Mouse (Mus musculus): Measurements from ENCODE around the gene Tox2.

The Tox2 gene

GRCm38 (mm10) chr2:163231781-163232534, 29.0 kb downstream of the Tox2 start:
- TF ChIP-seq GATA4 (IDR thresholded peaks at IDR 0.05; ENCODE audit: insufficient replicate concordance, low read length) = no peak

GRCm38 (mm10) chr2:163233666-163234065, 30.7 kb downstream of the Tox2 start:
- no peak for TF ChIP-seq GATA4 (IDR thresholded peaks at IDR 0.05; ENCODE audit: insufficient replicate concordance, low read length)

- TF ChIP-seq GATA4 (IDR thresholded peaks at IDR 0.05; ENCODE audit: insufficient replicate concordance, low read length) = no peak
Observed at GRCm38 (mm10) chr2:163236057-163236456, 33.1 kb downstream of the Tox2 start.

DNA sequence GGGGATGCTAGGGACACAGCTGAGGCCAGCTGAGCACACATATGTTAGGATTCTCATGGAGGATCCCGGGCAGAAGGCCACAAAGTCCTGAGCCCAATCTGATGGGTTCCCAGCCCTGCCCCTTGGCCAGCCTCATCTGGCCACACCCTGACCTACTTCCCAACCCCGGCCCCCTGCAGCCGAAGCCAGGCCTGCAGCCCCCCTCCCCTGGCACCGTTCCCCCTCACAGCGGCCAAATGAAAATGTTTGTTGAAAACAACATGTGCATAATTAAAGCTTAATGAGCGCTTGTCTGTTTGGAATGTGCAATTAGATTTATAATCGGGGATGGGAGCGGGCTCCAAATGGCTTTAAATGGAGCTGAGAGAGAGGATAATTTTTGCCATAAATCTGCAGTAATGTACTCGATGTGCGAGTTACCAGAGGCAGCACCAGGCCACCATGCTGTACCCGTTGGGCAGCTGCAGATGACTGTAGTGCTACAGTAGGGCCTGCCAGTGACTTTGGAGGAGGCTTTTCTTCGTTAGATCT, 35.1 kb downstream of the Tox2 start:
- no peak for TF ChIP-seq GATA4 (IDR thresholded peaks at IDR 0.05; ENCODE audit: insufficient replicate concordance, low read length)

GRCm38 (mm10) chr2:163239945-163240344, 37.0 kb downstream of the Tox2 start:
- TF ChIP-seq GATA4 (IDR thresholded peaks at IDR 0.05; ENCODE audit: insufficient replicate concordance, low read length) = no peak

DNA sequence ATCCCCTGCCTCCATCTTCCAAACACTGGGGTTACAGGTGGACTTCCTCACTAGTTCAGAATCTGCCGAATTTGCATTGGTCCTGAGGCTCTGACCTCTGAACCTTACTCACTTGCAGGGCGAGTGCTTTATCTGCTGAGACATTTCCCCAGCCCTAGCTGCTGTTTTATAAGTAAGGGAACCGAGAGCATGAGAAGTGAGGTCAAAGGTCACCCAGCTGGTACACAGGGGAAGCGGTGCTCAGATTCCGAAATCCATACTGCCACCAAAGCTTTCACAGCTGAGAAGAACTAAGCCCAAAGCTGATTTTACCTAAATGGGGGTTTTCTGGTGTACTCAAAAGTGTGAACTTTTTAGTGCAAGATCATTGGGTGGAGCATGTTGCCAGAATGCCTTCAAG, 38.9 kb downstream of the Tox2 start:
- TF ChIP-seq GATA4 (IDR thresholded peaks at IDR 0.05; ENCODE audit: insufficient replicate concordance, low read length) = no peak

- TF ChIP-seq GATA4 (IDR thresholded peaks at IDR 0.05; ENCODE audit: insufficient replicate concordance, low read length) = no peak
Observed at GRCm38 (mm10) chr2:163243917-163244852, 41.3 kb downstream of the Tox2 start.

- no peak for TF ChIP-seq GATA4 (IDR thresholded peaks at IDR 0.05; ENCODE audit: insufficient replicate concordance, low read length)
Observed at GRCm38 (mm10) chr2:163248912-163249311, 46.0 kb downstream of the Tox2 start.

DNA sequence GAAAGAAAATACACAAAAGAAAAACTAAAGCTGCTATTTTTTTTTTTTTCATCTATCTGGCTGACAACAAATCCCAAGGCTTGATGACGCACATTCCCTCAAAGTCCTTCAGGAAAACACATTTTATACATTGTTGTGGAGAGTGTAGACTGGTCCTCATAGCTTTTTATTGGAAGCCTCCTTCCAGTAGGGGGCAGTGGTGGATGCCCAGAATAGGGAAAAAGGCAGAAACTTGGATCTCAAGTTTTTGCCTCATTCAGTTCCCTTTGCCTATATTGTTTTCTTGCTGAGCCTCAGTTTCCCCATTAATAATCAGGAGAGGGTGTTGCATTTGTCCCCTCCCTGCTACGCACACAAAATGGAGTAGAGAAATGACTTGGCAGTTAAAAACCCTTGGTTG, 49.7 kb downstream of the Tox2 start:
- no peak for TF ChIP-seq GATA4 (IDR thresholded peaks at IDR 0.05; ENCODE audit: insufficient replicate concordance, low read length)

DNA sequence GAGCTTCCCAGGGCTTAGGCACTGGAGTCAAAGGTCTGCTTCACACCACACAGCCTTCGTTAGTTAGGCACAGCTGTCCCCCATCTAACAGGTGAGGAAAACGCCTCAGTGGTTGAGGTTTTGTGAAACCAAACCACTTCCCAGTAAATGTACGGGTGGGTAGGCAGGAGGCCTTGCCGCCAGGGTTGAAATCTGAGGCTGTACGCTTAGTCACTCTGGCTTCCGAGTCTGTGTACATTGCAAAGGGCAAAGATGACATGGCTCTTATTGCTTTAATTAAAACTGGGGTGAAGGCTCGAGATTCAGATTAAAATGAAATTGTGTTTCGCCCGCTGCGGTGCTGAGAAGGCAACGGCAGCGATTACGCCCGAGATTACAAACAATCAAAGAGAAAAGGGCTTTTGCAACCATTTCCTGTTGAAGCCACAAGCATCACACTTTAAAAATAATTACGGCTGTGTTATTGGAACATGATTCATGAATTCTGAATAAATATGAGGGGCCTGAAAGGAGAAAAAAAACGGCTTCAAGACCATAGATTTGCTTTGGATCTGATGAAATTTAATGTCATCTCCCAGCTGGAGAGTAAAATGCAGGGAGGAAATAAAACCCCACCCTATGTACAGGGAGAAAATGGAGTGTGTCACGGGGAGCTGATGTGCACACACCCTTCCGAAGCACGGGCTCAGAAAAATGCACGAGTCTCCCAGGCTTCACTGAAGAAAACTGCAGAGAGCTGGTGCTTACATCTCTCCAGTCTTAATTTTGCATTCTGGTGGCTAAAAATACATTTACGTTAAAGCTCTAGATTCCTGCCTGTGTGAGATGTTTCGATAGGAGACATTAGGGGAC, 50.5 kb downstream of the Tox2 start:
- TF ChIP-seq GATA4 (IDR thresholded peaks at IDR 0.05; ENCODE audit: insufficient replicate concordance, low read length) = no peak

DNA sequence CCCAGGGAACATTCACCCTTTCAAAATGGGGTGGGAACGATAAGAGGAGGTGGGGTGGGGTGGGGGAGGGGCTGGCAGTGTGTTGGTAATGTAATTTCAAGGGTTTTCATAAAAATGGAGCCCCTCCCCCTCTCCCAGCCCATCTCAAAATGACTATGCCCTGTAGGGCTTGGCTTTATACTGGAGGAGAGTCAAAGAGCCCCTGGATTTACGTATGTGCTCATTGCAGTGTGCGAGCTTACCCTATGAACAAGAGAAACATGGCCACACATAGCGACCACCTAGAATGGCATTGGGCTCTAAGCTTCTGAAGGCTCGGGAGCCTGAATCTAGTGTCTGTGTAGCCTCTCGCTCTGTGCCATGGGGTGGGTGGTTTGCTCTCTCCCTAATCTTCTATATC, 51.3 kb downstream of the Tox2 start:
- TF ChIP-seq GATA4 (IDR thresholded peaks at IDR 0.05; ENCODE audit: insufficient replicate concordance, low read length) = no peak

GRCm38 (mm10) chr2:163256765-163257164, 53.8 kb downstream of the Tox2 start:
- no peak for TF ChIP-seq GATA4 (IDR thresholded peaks at IDR 0.05; ENCODE audit: insufficient replicate concordance, low read length)

GRCm38 (mm10) chr2:163261362-163262054, 58.6 kb downstream of the Tox2 start:
- TF ChIP-seq GATA4 (IDR thresholded peaks at IDR 0.05; ENCODE audit: insufficient replicate concordance, low read length) = no peak

GRCm38 (mm10) chr2:163262055-163262420, 59.1 kb downstream of the Tox2 start:
- TF ChIP-seq GATA4 (IDR thresholded peaks at IDR 0.05; ENCODE audit: insufficient replicate concordance, low read length) = no peak
